Mouse (Mus musculus): ENCODE data around the gene Pcgf5.

- TF ChIP-seq CTCF (IDR thresholded peaks at IDR 0.05; ENCODE audit: insufficient read depth, low read depth, low read length) (no peak), POLR2A (IDR thresholded peaks at IDR 0.05; ENCODE audit: insufficient read depth, low read depth, low read length) (no peak)
Measured at GRCm38 (mm10) chr19:36477151-36477550, 129.0 kb downstream of the Pcgf5 start.
